Mouse (Mus musculus) heart, postnatal 0 days (tissue): ENCODE measurements at regions not wholly inside any gene's neighbourhood (a gene's known extent, or its start where the extent isn't known, plus 50 kb on each side); places are given as distances from the start of the nearest gene placed in this dataset.
A peak's percentile ranks its signal among the peaks of the same experiment; 100 is the strongest.

ENCODE experiments used
- CTCF ChIP-seq: IDR thresholded peaks from 2 replicates; pipeline ENCODE4 v1.5.1; 2016; ENCODE audit warnings: antibody characterized with exemption, control low read depth, low read depth
- EP300 ChIP-seq: IDR thresholded peaks from 2 replicates; pipeline ENCODE4 v1.6.1; 2016; ENCODE audit warnings: antibody characterized with exemption, low read depth

- peak; percentile 49 for TF ChIP-seq CTCF
- TF ChIP-seq EP300 = no peak
Measured at GRCm38 (mm10) chr10:50370611-50371010, 221.9 kb upstream of the Ascc3 start.
